Mouse (Mus musculus): ENCODE data around the gene Ahnak2. TPM values are rescaled to one million over a fixed set of nuclear protein-coding genes. Genes with fewer than 3 reads are reported as not detected.

The Ahnak2 gene
- total and polyA plus RNA-seq, 2 experiments from 2014 or later: 2.4 to 10.5 TPM

DNA sequence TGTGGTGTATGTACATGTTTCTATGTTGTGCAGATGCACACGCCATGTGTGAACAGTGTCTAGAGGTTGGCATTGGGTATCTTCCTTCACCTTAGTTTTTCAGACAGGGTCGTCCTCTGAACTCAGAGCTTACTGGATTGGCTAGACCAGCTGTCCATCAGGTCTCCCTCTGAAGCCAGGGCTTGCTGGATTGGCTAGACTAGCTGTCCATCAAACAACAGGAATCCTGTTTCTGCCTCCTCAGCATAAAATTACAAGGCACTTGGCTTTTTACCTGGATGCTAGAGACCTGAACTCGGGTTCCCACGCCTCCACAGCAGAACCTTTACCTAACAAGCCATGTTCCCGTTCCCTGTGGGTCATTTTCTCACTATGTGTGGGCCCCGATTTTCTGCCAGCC is 33.4 kb downstream of the Ahnak2 start:
- no peak for TF ChIP-seq CTCF (IDR thresholded peaks at IDR 0.05; ENCODE audit: low read depth)
- no peak for TF ChIP-seq EP300 (IDR thresholded peaks at IDR 0.05; ENCODE audit: low read depth)
- Histone ChIP-seq H3K9me3 (replicated peaks; ENCODE audit: control insufficient read depth, low read length) (no peaks in the 10 kb centered on the region), H3K36me3 (replicated peaks; ENCODE audit: control insufficient read depth, insufficient read depth, low read length) (no peaks in the 10 kb centered on the region), H3K9ac (replicated peaks; ENCODE audit: low read depth, low read length) (no peak overlapping the region), H3K4me2 (ENCODE audit: low read depth, low read length) (no peak overlapping the region), H3K4me1 (ENCODE audit: control insufficient read depth, insufficient read depth) (no peaks in the 10 kb centered on the region), H3K4me3 (ENCODE audit: low read depth, low read length) (no peak overlapping the region), H3K27me3 (ENCODE audit: control insufficient read depth, insufficient read depth, low read length) (no peaks in the 10 kb centered on the region; the same call in 1 of the 2 replicates), H3K27ac (ENCODE audit: low read depth) (no peak overlapping the region)
- no peak for DNase-seq (ENCODE audit: low spot score)
- WGBS: 69% methylated on average over 6 of the region's 6 CpGs
- ATAC-seq (ENCODE audit: insufficient read depth, low read depth): no peak

- H3K9ac ChIP-seq (replicated peaks; ENCODE audit: low read depth, low read length): no peak overlapping the region
- no peak overlapping the region for H3K4me2 ChIP-seq (ENCODE audit: low read depth, low read length)
- TF ChIP-seq CTCF (IDR thresholded peaks at IDR 0.05; ENCODE audit: low read depth): no peak
- no peak for TF ChIP-seq EP300 (IDR thresholded peaks at IDR 0.05; ENCODE audit: low read depth)
- DNase-seq (ENCODE audit: low spot score) (no peak), ATAC-seq (ENCODE audit: insufficient read depth, low read depth) (no peak)
- no peaks in the 10 kb centered on the region for H3K9me3 ChIP-seq (replicated peaks; ENCODE audit: control insufficient read depth, low read length)
- no peaks in the 10 kb centered on the region; the same call in 1 of the 2 replicates for H3K27me3 ChIP-seq (ENCODE audit: control insufficient read depth, insufficient read depth, low read length)
- H3K27ac ChIP-seq (ENCODE audit: low read depth): no peak overlapping the region
- 86% methylated on average over 8 of the region's 8 CpGs for WGBS
- no peak overlapping the region for H3K4me3 ChIP-seq (ENCODE audit: low read depth, low read length)
- no peaks in the 10 kb centered on the region for H3K36me3 ChIP-seq (replicated peaks; ENCODE audit: control insufficient read depth, insufficient read depth, low read length)
- H3K4me1 ChIP-seq (ENCODE audit: control insufficient read depth, insufficient read depth): no peaks in the 10 kb centered on the region
Measured at GRCm38 (mm10) chr12:112768166-112768565, 34.3 kb downstream of the Ahnak2 start.

DNA sequence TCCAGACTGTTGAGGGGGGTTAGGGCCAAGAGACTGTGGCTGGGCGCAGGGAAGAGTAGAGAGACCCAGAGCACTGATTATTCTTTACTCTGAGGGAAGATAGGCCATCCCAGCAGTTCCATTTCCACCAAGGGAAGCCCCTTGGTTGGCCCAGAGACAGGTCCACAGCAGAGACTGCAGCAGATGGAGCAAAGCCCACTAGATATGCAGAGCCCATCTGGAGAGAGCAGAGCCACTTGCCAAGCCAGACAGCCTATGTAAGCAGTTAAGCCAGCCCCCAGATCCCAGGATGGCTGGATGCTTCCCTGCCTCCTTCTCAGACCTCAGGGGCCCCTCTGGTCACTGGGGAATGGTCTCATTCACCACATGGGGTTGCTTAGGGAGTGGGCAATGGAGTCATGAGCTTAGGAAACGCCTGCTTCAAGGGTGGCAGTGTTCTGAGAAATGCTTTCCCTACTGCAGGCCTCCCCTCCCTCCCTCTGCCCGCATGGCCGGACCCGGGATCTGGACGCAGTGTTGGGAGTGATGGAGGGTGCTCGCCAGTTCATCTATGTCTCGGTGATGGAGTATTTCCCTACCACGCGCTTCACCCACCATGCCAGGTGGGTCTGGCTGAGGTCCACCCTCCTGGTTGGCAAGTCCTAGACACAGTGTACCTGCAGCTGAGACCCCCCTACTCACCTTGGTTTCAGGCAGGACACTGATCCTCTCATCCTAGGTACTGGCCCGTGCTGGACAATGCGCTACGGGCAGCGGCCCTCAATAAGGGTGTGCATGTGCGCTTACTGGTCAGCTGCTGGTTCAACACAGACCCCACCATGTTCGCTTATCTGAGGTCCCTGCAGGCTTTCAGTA is 35.2 kb downstream of the Ahnak2 start:
- H3K36me3 ChIP-seq (replicated peaks; ENCODE audit: control insufficient read depth, insufficient read depth, low read length): no peaks in the 10 kb centered on the region
- no peak overlapping the region for H3K27ac ChIP-seq (ENCODE audit: low read depth)
- no peaks in the 10 kb centered on the region for H3K9me3 ChIP-seq (replicated peaks; ENCODE audit: control insufficient read depth, low read length)
- no peaks in the 10 kb centered on the region; the same call in 1 of the 2 replicates for H3K27me3 ChIP-seq (ENCODE audit: control insufficient read depth, insufficient read depth, low read length)
- no peak for TF ChIP-seq EP300 (IDR thresholded peaks at IDR 0.05; ENCODE audit: low read depth)
- no peak for TF ChIP-seq CTCF (IDR thresholded peaks at IDR 0.05; ENCODE audit: low read depth)
- H3K4me1 ChIP-seq (ENCODE audit: control insufficient read depth, insufficient read depth): no peaks in the 10 kb centered on the region
- ATAC-seq (ENCODE audit: insufficient read depth, low read depth) (no peak), DNase-seq (ENCODE audit: low spot score) (no peak)
- no peak overlapping the region for H3K9ac ChIP-seq (replicated peaks; ENCODE audit: low read depth, low read length)
- 90% methylated on average over 16 of the region's 16 CpGs for WGBS
- no peak overlapping the region for H3K4me3 ChIP-seq (ENCODE audit: low read depth, low read length)
- H3K4me2 ChIP-seq (ENCODE audit: low read depth, low read length): no peak overlapping the region

- DNase-seq (ENCODE audit: low spot score) (no peak), ATAC-seq (ENCODE audit: insufficient read depth, low read depth) (no peak)
- H3K36me3 ChIP-seq (replicated peaks; ENCODE audit: control insufficient read depth, insufficient read depth, low read length): no peaks in the 10 kb centered on the region
- no peaks in the 10 kb centered on the region; the same call in 1 of the 2 replicates for H3K27me3 ChIP-seq (ENCODE audit: control insufficient read depth, insufficient read depth, low read length)
- H3K4me3 ChIP-seq (ENCODE audit: low read depth, low read length): no peak overlapping the region
- H3K9ac ChIP-seq (replicated peaks; ENCODE audit: low read depth, low read length): no peak overlapping the region
- no peak overlapping the region for H3K4me2 ChIP-seq (ENCODE audit: low read depth, low read length)
- no peak for TF ChIP-seq EP300 (IDR thresholded peaks at IDR 0.05; ENCODE audit: low read depth)
- H3K9me3 ChIP-seq (replicated peaks; ENCODE audit: control insufficient read depth, low read length): no peaks in the 10 kb centered on the region
- no peaks in the 10 kb centered on the region for H3K4me1 ChIP-seq (ENCODE audit: control insufficient read depth, insufficient read depth)
- H3K27ac ChIP-seq (ENCODE audit: low read depth): no peak overlapping the region
- WGBS: 93% methylated on average over 7 of the region's 7 CpGs
Measured at GRCm38 (mm10) chr12:112766586-112766985, 35.9 kb downstream of the Ahnak2 start.

- H3K27me3 ChIP-seq (ENCODE audit: control insufficient read depth, insufficient read depth, low read length): no peaks in the 10 kb centered on the region
- DNase-seq (ENCODE audit: low spot score): no peak
- H3K36me3 ChIP-seq (replicated peaks; ENCODE audit: control insufficient read depth, insufficient read depth, low read length): no peaks in the 10 kb centered on the region
Measured at GRCm38 (mm10) chr12:112764991-112765390, 37.5 kb downstream of the Ahnak2 start.

More at GRCm38 (mm10) chr12:112764991-112765390, 37.5 kb downstream of the Ahnak2 start:
- WGBS: 88% methylated on average over 7 of the region's 7 CpGs
- TF ChIP-seq CTCF (IDR thresholded peaks at IDR 0.05; ENCODE audit: low read depth) (no peak), EP300 (IDR thresholded peaks at IDR 0.05; ENCODE audit: low read depth) (no peak)
- H3K27ac ChIP-seq (ENCODE audit: low read depth): no peak overlapping the region
- H3K4me3 ChIP-seq (ENCODE audit: low read depth, low read length): no peak overlapping the region
- H3K9me3 ChIP-seq (replicated peaks; ENCODE audit: control insufficient read depth, low read length): no peaks in the 10 kb centered on the region
- H3K4me2 ChIP-seq (ENCODE audit: low read depth, low read length): no peak overlapping the region
- no peak overlapping the region for H3K9ac ChIP-seq (replicated peaks; ENCODE audit: low read depth, low read length)
- ATAC-seq (ENCODE audit: insufficient read depth, low read depth): no peak
- no peaks in the 10 kb centered on the region for H3K4me1 ChIP-seq (ENCODE audit: control insufficient read depth, insufficient read depth)

Measured in heart, postnatal 0 days (tissue).